Mouse (Mus musculus) fibroblast of lung, adult 2 months (primary cell): ENCODE data around the gene Tsc2.

Experiments used
- DNase-seq: peaks from one replicate; pipeline ENCODE4 v3.0.0-alpha.2; 2011; ENCODE audit warnings: low read depth

The Tsc2 gene

GRCm38 (mm10) chr17:24647493-24647892 lies 15.1 kb upstream of the Tsc2 start:
- no peak for DNase-seq

DNA sequence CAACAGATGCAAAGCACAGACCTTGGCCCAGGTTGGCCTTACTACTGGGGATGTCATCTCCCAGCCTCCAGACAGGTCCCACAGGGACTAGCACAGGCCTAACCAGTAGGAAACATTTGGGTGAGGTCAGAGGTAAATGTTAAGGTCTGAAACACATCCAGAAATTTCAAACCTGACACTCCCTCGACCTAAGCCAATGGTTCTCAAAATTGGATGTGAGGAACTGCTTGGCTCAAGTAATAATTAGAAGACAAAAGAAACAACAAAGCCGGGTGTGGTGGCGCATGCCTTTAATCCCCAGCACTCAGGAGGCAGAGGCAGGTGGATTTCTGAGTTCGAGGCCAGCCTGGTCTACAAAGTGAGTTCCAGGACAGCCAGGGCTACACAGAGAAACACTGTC lies 14.0 kb upstream of the Tsc2 start:
- DNase-seq = no peak

DNA sequence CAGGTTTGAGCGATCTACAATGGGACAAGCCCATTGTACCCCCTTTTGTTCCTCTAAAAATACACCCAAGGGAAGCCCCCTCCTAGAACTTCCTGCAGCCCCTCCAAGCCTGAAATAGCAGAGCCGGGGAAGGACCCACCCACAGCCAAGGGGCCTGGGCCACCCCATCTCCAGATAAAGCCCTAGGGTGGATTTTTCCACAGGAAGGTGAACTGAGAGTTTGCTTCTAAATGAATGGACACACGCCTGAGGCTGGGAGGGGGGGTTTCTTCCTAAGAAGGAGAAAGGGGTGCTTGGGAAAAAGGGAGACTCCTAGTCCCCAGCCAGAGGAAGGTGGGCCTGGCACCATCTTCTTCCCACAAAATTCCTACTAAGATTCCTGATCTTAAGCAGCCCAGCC lies 13.5 kb upstream of the Tsc2 start:
- no peak for DNase-seq

DNA sequence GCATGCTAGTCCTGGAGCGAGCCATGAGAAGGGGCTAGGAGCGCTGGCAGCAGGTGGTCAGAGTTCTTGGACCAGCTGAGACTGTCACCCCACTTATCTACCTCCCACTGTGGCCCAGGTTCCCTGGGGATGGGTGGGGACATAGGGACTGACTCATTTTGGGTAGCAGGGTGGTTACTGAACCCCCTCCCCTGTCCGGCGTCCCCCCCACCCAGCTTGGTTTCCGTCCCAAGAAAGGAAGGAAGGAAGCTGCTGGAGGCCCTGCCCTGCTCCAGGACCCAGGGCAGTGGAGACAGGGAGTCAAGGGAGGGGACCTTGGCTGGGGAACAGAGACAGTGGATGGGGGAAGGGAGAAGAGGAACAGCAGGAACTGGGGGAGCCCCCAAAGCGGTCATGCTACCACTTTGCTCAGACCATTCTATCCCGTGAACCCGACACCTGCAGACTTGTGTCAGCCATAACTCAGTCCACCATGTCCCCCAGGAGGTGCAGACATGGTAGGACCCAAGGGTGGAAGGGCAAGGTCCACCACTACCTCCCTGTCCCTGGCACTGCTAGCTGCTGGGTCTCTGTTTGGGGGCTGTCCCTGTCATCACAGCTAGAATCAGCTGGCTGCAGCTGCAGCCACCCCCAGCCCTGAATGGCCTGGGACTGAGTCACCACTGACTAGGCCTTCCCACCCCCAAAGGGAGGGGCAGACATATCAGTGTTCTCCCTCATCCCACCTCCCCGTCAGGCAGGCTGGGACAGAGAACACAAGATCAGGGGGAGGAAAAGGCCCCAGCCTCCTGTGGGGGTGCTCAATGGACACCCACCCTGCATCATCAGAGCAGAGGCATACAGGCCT lies 12.7 kb upstream of the Tsc2 start:
- no peak for DNase-seq

GRCm38 (mm10) chr17:24644030-24644715 lies 11.7 kb upstream of the Tsc2 start:
- DNase-seq = no peak

DNA sequence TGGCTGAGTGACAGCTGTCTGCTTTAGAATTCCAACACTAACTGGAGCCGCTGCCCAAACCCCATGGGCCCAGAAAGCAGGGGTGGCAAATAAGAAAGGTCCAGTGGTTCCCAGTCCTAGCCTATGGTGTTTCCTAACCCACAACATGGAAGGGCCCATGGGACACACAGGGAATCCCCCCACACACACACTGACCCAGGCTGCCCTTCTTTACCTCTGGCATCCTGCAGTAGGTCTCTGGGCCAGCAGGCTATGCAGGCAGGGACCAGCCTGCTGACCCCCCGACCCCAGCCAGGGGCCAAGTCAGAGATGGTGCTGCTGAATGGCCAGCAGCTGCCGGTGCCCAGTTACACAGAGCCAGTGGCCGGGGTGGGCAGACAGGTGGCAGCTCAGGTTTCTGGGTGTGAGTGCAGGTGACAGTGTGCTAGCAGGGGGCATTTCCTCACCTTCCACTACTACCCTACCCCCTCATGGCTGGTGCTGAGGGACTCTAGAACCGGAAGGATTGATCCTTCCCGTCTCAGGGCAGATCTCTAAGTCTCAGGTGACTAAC lies 10.4 kb upstream of the Tsc2 start:
- DNase-seq = no peak

DNA sequence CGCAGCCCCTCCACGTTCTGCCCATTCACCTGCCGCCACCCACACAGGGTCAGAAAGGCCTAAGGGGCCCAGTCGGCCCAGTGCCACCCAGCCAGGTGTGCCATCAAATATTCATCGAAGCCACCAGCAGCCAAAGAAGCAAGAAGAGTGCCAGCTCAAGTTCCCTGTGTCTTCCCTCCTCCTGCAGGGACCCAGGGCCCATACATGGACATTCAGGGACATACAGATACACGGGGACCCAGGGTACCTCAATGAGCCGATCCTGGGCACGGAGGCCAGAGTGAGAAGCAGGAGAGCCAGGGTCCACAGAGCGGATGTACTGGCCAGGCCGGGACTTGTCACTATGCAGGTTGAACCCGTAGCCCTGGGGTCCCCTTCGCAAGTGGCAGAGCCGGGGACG lies 9.5 kb upstream of the Tsc2 start:
- no peak for DNase-seq

- no peak for DNase-seq
These were observed 8.2 kb upstream of the Tsc2 start for GRCm38 (mm10) chr17:24640581-24640980.

DNA sequence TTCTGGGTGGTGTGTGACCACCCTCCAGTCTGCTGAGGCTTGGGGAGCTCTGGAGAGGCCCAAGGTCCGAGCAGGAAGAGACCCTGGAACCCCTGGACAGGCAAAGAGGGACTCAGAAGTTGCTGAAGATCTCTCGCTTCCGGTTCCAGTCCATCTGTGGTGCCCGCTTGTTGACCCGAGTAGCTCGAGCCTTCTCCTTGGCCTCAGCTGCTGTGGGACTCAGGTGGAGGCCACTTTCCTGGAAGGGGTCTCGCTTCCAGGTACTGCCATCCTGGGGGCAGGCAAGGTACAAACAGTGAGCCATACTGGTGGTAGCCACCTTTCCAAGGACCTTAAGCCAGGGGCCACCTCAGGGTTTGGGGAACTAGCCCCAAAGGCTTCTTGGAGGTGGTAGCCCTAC lies 7.7 kb upstream of the Tsc2 start:
- DNase-seq = no peak

GRCm38 (mm10) chr17:24639571-24639988 lies 7.2 kb upstream of the Tsc2 start:
- no peak for DNase-seq

GRCm38 (mm10) chr17:24638840-24639239 lies 6.4 kb upstream of the Tsc2 start:
- no peak for DNase-seq

DNA sequence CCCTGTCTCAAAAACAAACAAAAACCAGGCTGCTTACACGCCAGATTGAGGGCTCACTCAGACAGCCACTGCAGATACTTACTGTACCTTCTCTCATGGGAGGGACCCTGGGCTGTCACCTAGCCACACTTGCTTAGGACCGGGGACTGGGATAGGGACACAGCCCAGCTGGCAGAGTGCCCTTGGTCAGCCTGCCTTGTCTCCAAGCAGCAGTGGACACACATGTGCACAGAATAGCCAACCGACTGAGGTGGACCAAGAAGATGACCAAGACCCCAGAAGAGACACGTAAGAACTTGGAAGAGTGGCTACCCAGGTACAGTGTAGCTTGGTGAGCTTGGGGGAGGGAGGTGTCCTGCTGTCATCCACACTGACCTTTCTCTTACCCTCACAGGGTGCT lies 5.8 kb upstream of the Tsc2 start:
- no peak for DNase-seq

DNA sequence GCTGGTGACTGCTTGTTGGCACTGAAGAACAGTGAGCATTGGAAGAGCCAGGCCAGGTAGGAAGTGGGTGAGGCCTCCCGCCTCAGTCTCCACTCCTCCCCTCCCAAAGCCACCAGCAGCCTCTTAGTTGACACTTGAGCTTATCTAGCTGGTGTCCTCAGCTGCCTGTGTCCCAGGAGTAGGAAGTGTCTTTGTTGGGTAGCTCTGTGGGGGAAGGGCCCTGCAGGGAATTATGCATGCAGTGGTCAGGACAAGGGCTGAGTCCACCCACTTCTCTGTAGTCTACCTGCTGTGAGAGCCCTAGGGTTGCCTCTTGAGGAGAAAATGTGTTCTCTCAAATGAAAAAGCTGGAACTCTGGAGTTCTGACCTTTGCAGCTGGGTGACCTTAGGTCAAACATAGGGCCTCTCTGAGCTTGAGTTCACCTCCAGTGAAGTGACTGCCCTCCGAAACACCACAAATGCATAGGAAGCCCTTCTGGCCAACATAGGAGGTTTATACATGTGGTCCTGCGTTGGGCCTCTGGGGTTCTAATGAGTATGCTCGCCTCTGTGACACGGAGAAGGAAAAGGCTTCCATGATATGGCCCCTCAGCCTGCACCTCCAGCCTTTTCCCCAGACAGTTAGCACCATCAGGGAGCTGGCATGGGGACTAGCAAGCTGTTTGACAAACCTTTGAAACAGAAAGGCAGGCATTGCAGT lies 4.5 kb upstream of the Tsc2 start:
- DNase-seq = no peak

- no peak for DNase-seq
These were observed 3.3 kb upstream of the Tsc2 start for GRCm38 (mm10) chr17:24635694-24636093.

DNA sequence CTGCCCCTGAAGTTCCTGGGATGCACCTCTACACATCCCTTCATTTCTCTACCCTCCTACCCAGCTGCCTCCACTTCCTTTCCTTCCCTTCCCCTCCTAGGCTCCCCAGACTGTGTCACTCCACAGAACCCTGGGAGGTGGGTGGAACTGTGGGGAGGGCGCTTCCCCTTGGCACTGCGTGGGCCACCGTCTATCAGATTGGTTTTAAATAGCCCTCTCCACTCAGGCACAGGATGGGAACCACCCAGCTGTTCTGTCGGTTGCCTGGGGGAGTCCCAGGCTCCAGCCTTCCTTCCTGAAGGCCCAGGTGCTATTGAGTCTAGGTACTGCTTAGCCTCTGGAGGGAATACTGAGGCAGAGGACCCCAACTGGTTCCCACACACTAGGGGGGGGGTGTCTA lies 2.6 kb upstream of the Tsc2 start:
- no peak for DNase-seq

DNA sequence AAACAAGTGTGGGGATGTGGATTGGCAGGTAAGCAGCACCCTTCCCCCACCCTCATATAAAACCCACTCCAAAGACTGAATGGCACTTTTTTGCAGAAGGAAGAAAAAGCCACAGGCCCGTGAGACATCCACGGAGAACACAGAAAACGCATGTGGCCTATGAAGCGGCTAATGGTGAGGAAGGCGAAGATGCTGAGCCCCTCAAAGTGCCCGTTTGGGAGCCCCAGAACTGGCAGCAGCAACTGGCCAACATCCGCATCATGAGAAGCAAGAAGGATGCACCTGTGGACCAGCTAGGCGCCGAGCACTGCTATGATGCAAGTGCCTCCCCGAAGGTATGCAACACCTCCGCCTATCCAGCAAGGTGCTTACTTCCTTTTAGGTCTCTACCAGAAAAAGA lies 1.4 kb upstream of the Tsc2 start:
- DNase-seq = no peak

DNA sequence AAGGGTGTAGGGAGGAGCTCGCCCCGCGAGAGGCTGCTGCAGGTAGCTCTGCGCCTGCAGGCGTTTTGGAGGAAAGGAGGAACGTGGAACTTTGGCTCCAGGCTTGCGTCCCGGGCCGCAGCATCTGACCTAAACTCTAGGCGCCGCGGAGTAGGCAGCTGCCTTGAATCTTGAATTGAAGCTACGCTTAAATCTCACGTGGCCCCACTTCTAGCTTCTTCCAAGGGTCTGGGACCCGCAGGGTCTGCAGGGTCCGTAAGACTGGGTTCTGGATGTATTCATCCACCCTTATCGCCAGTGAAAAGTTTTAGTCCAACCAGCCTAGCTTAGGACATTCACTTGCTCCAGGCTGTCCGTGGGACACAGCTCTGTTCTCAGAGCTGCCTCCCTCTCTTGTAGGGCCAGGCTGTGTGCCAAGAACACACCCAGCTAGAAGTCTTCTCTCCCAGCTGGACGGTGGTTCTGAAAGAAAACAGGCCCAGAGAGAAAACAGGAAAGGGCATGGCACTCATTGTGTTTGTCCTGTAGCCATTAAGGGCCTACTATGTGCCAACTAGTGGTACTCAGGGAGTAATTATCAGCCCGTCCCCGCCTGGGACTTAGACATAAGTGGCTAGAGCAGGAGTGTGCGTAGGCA lies 501 bp upstream of the Tsc2 start:
- peak; percentile 44 for DNase-seq

GRCm38 (mm10) chr17:24630072-24630471 lies 2.4 kb downstream of the Tsc2 start:
- no peak for DNase-seq

DNA sequence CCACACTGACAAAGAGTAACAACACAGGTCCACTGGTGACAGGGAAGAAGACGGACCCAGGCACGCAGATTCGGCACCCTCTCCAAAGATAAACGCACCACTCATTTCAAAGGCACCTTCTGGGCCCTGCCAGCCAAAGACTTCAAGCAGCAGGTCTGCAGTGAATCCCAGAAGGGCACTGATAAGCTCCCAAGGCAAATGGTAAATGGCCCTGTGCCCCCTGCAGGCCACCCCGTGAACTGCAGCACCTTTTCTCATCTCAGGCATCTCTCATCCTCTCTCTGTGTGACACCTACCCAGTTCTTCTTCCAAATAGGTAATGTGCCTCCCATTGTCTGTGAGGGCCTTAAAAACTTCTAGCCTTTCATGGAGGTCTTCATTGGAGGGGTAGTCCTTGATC lies 3.8 kb downstream of the Tsc2 start:
- no peak for DNase-seq

- DNase-seq = no peak
These were observed 7.0 kb downstream of the Tsc2 start for GRCm38 (mm10) chr17:24625472-24625871.

DNA sequence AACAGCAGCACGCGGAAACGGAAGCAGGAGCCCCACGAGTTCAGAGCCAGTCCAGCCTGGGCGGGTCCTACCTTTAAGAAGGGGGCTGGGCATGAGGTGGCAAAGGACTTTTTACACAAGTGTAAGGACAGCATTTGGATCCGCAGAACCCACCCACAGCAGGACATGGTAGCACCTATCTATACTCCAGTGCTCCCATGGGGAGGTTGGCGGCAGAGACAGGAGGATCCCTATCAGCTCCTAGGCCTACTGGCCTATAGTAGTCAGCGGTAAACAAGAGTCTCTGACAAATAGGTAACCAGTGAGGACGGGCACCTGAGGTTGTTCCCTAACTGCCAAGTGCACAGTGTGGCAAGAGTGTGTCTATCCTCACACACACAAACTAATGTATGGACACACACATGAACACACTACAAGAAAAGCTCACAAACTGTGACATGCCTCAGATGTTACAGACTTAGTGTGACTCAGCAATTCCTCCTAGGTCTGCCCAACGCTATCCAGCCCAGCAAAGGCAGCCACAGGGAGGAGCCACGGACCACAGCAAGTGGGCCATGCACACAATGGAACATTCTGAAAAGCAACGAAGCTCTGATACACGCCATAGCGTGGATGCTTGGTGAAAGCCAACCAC lies 14.8 kb downstream of the Tsc2 start:
- no peak for DNase-seq

- no peak for DNase-seq
These were observed 21.7 kb downstream of the Tsc2 start for GRCm38 (mm10) chr17:24610711-24611110.
